Mouse (Mus musculus): ENCODE data around the gene Abraxas1. TPM values are rescaled to one million over a fixed set of nuclear protein-coding genes. Genes with fewer than 3 reads are reported as not detected.

Gene Abraxas1
- 8.6 and 11.1 TPM in 2 replicates for polyA plus RNA-seq (2012; rRNA removed)

DNA sequence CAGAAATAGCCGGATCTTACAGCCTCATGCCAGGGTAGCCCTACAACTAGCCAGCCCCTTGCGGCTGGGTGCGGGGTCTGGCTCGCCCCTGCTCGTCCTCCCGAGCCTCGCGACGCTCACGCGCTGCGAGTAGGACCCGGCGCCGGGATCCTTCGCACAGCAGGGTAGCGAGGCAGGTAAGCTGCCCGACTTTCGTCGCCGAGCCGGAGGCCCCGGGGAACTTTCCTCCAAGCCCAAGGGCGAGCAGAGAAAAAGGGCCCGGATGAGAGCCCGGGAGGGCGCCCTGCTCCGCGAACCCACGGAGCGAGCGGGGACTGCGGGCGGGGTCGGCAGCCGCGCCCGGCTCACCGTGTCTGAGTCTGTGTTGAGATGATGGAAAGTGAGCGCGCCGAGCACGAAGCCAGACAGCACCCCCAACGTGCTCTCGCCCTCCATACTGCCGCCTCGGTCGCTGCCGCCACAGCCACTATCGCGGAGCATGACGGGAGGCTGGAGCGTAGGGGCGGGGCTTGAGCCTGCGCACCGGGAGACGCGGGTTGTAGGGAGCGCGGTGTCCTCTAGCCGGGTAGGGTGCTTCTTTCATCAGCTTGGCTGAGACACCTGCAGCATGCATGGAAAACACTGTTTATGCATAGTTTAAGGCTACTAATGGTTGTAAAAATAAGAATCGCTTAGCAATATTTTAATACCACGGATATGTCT, at the start of gene Abraxas1:
Abraxas1 (minus strand) TSS at position 483 of the 702 bp plus-strand sequence.

DNA sequence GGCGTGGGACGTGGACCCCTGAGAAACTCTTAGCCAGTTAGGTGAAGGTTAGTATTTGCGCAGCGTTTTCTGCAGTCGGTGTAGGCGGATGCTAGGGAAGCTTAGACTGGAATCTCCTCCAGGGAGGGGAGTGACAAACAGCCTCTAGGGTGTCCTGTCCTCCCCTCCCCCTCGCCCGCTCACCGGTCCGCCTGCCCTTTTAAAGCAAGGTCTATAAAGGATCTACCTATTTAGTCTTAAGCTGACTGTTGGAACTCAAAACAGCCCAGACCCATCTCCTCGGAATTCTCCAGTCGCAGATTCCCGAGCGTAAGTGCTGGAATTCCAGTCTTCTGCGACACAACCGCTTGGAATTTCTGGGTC, 24.7 kb upstream of the Abraxas1 start, which contains the start of gene Gpat3:
Gpat3 (plus strand) TSS at position 229 of the 363 bp plus-strand sequence.

DNA sequence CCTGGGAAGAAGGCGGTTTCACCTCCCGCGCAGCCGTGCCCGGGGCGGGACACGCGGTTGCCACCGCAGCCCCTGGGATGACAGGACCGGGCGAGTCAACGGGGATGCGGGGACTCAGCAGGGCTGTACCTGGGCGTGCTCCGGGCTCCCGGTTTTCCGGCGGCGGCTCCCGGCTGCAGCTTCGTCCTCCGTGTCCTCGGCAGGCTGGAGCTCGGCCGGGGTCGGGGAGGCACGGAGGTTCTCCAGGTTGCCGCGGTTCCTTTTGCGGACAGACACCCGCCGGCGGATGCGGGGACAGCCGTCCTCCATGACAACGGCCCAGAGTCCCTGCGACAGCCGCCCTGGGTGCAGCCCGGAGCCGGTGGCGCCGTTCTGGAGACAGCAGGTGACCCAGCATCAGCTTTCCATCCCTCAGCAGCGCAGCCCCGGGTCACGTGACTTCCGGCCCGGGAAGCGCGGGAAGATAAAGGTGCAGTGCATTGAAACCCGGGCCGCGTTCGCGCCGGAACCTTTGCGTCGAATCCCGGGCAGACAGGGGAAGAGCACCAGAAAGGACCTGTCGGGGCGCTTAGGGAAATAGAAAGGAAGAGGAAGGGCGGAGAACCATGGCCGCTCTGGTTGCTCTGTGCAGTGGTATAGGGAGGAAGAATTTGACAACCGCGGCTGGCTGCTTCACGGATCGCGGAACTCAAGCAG, 22.5 kb downstream of the Abraxas1 start, which contains the start of the genes Helq and Mrps18c:
Helq (minus strand) TSS at position 434 of the 696 bp plus-strand sequence.
Mrps18c (plus strand) TSS at position 463 of the 696 bp plus-strand sequence.

Other genes starting within 250 kb of the Abraxas1 start
- gene Plac8, start 248.7 kb downstream of the Abraxas1 start, polyA plus RNA-seq (2012; rRNA removed) = 142 and 144 TPM in 2 replicates
- 29.5 and 29.6 TPM in 2 replicates for gene Coq2, start 145.8 kb downstream of the Abraxas1 start, polyA plus RNA-seq (2012; rRNA removed)
- gene Hpse, start 101.2 kb downstream of the Abraxas1 start, polyA plus RNA-seq (2012; rRNA removed) = 2.1 and 2.2 TPM in 2 replicates
- gene Helq, start 22.4 kb downstream of the Abraxas1 start, polyA plus RNA-seq (2012; rRNA removed) = 6.0 and 6.5 TPM in 2 replicates
- 32.8 and 35.9 TPM in 2 replicates for gene Mrps18c, start 22.3 kb downstream of the Abraxas1 start, polyA plus RNA-seq (2012; rRNA removed)
- gene Gpat3, start 24.7 kb upstream of the Abraxas1 start, polyA plus RNA-seq (2012; rRNA removed) = 6.3 TPM in 2 replicates

Measured in liver, embryonic 18 days (tissue).